Mouse (Mus musculus) bone marrow, adult 2 months (tissue): ENCODE data around the gene Mlxip.

Experiments
- CTCF ChIP-seq: fragments of 200-500 bp; IDR thresholded peaks from 2 replicates; pipeline ENCODE4 v1.5.1; 2011; ENCODE audit warnings: low read length, control low read depth; ENCODE audit not compliant: control insufficient read depth, insufficient read depth
- POLR2A ChIP-seq: fragments of 200-500 bp; IDR thresholded peaks from 2 replicates; pipeline ENCODE4 v1.6.1; 2011; ENCODE audit warnings: low read depth, mild to moderate bottlenecking, control low read depth, low read length, borderline replicate concordance; ENCODE audit not compliant: control insufficient read depth

- no peak for TF ChIP-seq POLR2A
- TF ChIP-seq CTCF, result no peak
Observed at GRCm38 (mm10) chr5:123388452-123388851, 6.1 kb upstream of the Mlxip start.
